Mouse (Mus musculus) midbrain, embryonic 15.5 days (tissue): ENCODE measurements around the gene Spata31d1b. TPM values are rescaled to one million over a fixed set of nuclear protein-coding genes. Genes with fewer than 3 reads are reported as not detected.

Experiments used
- ATAC-seq: fragments of 200-750 bp; cut with Nextera tagmentation; replicated peaks from 2 replicates; pipeline ENCODE4 v1.8.0; 2017; ENCODE audit warnings: moderate TSS enrichment
- H3K27ac ChIP-seq: fragments of 300-500 bp; sonication (generic); 2 replicates; pipeline ENCODE4 v1.5.1; 2015; ENCODE audit warnings: mild to moderate bottlenecking, inconsistent platforms
- H3K27me3 ChIP-seq: fragments of 300-500 bp; sonication (generic); replicated peaks from 2 replicates; pipeline ENCODE4 v1.6.1; 2015; ENCODE audit warnings: inconsistent platforms
- H3K36me3 ChIP-seq: fragments of 300-500 bp; sonication (generic); replicated peaks from 2 replicates; pipeline ENCODE4 v1.6.1; 2015; ENCODE audit warnings: inconsistent platforms
- H3K4me1 ChIP-seq: fragments of 300-500 bp; sonication (generic); 2 replicates; pipeline ENCODE4 v1.6.1; 2015; ENCODE audit warnings: inconsistent platforms
- H3K4me2 ChIP-seq: fragments of 300-500 bp; sonication (generic); 2 replicates; pipeline ENCODE4 v1.6.1; 2015; ENCODE audit warnings: inconsistent platforms, mild to moderate bottlenecking, moderate library complexity
- H3K4me3 ChIP-seq: fragments of 300-500 bp; sonication (generic); 2 replicates; pipeline ENCODE4 v1.5.1; 2015; ENCODE audit warnings: mild to moderate bottlenecking, inconsistent platforms
- H3K9ac ChIP-seq: fragments of 300-500 bp; sonication (generic); 2 replicates; pipeline ENCODE4 v1.6.1; 2015; ENCODE audit warnings: mild to moderate bottlenecking, inconsistent platforms
- H3K9me3 ChIP-seq: fragments of 300-500 bp; sonication (generic); 2 replicates; pipeline ENCODE4 v1.6.1; 2016; ENCODE audit warnings: inconsistent platforms
- WGBS: fragments of 180-500 bp; shearing (Covaris S2); methylation state at CpG from one replicate; pipeline ENCODE4 v1.1.7; 2015; ENCODE audit warnings: mixed read lengths; 5-methylcytosine and 5-hydroxymethylcytosine counted together
- polyA plus RNA-seq: library from polyadenylated mRNA; unstranded; fragments of >200 nt; fragmentation: Nextera tagmentation; extraction: Ambion mirVana; gene quantifications from 2 replicates; pipeline ENCODE4 v1.2.1, GENCODE M21; 2015

Spata31d1b gene
- polyA plus RNA-seq, 1 experiment from 2014 or later, result not detected

DNA sequence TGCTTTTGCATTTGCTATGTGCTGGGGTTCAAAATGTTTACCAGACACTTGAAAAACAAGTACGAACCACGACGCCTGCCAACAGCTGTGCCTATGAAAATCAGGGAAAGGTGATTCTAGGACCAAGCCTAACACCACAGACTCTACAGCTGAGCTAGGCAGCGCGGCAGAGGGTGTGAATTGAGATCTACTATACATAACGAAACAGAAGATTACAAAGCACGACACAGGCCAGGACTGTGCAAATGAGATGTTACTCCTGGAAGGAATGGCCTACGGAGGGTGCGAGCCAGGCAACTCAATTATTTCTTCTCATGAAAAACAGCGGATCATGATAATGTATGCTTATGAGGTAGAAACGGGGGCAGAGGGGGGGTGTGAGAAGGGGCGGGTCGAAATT is 56.4 kb downstream of the Spata31d1b start:
- Histone ChIP-seq H3K9ac (peak overlapping the region; percentile 84; the same call in 1 of the 2 replicates), H3K27me3 (no peaks in the 10 kb centered on the region), H3K9me3 (no peaks in the 10 kb centered on the region), H3K4me2 (peak overlapping the region; percentile 66), H3K4me1 (peaks cover 46% of the 10 kb centered on the region), H3K36me3 (peaks cover 3% of the 10 kb centered on the region; the same call in 1 of the 2 replicates), H3K4me3 (peak overlapping the region; percentile 96), H3K27ac (no peak overlapping the region)
- 37% methylated on average over 13 of the region's 13 CpGs for WGBS
- no peak for ATAC-seq

Other genes with a start within 250 kb of the Spata31d1b start
- 70.0 and 70.4 TPM in 2 replicates for gene Agtpbp1, start 127.1 kb upstream of the Spata31d1b start, polyA plus RNA-seq
- 142 and 154 TPM in 2 replicates for gene Naa35, start 127.0 kb upstream of the Spata31d1b start, polyA plus RNA-seq
- 31.0 and 32.8 TPM in 2 replicates for gene Golm1, start 36.5 kb upstream of the Spata31d1b start, polyA plus RNA-seq
- gene 4921517D22Rik, start 18.2 kb upstream of the Spata31d1b start, polyA plus RNA-seq, result not detected in 2 replicates
- 0.17 and 0.26 TPM in 2 replicates for gene Spata31d1a, start 2.0 kb upstream of the Spata31d1b start, polyA plus RNA-seq
- not detected in 2 replicates for gene Spata31d1d, start 19.5 kb downstream of the Spata31d1b start, polyA plus RNA-seq
- 0.14 and 0.27 TPM in 2 replicates for gene 1700014D04Rik, start 34.5 kb downstream of the Spata31d1b start, polyA plus RNA-seq
- 158 and 166 TPM in 2 replicates for gene Isca1, start 57.5 kb downstream of the Spata31d1b start, polyA plus RNA-seq
- not detected in 2 replicates for gene Gm49354, start 70.0 kb downstream of the Spata31d1b start, polyA plus RNA-seq
- gene Tut7, start 110.9 kb downstream of the Spata31d1b start, polyA plus RNA-seq, result 48.7 and 52.5 TPM in 2 replicates